Mouse (Mus musculus) MEL (cell line): Measurements from ENCODE around the gene Igsf1. TPM values are rescaled to one million over a fixed set of nuclear protein-coding genes. Genes with fewer than 3 reads are reported as not detected.

Experiments
- DNase-seq: peaks from one replicate; pipeline ENCODE4 v3.0.0; 2011; ENCODE audit warnings: low read depth, low spot score
- H3K27ac ChIP-seq: 2 replicates; pipeline ENCODE4 v1.5.1; 2012; ENCODE audit warnings: low read depth, mild to moderate bottlenecking, control low read depth, low read length, moderate library complexity; ENCODE audit not compliant: control insufficient read depth
- H3K27me3 ChIP-seq, 2 experiments: fragments of 150-350 bp in 1 of 2; sonication (generic) in 1 of 2; 2 replicates each; pipeline ENCODE4 v1.6.1; 2012; ENCODE audit warnings: low read length in 2 of 2, mild to moderate bottlenecking in 2 of 2, improper control_type of control experiment in 1 of 2, moderate library complexity in 1 of 2; ENCODE audit not compliant: insufficient read depth in 2 of 2, control insufficient read depth in 1 of 2
- H3K36me3 ChIP-seq, 2 experiments: 2 replicates each; pipeline ENCODE4 v1.6.1; 2012 to 2014; ENCODE audit warnings: low read length in 2 of 2, improper control_type of control experiment in 1 of 2, inconsistent platforms in 1 of 2, mild to moderate bottlenecking in 1 of 2; ENCODE audit not compliant: insufficient read depth in 2 of 2, control insufficient read depth in 1 of 2
- H3K4me1 ChIP-seq, 2 experiments: fragments of 150-350 bp in 1 of 2; sonication (generic) in 1 of 2; 2 replicates each; pipeline ENCODE4 v1.6.1; 2012; ENCODE audit warnings: low read length in 2 of 2, improper control_type of control experiment in 1 of 2, mild to moderate bottlenecking in 1 of 2; ENCODE audit not compliant: insufficient read depth in 2 of 2, control insufficient read depth in 1 of 2
- H3K4me3 ChIP-seq, 2 experiments: fragments of 150-350 bp in 1 of 2; sonication (generic) in 1 of 2; 2 replicates each; pipeline ENCODE4 v1.5.1; 2012; ENCODE audit warnings: low read depth in 2 of 2, low read length in 2 of 2, mild to moderate bottlenecking in 2 of 2, moderate library complexity in 2 of 2, control low read depth in 1 of 2, improper control_type of control experiment in 1 of 2; ENCODE audit not compliant: control insufficient read depth in 1 of 2, insufficient read depth in 1 of 2
- H3K79me2 ChIP-seq: 2 replicates; pipeline ENCODE4 v1.6.1; 2012; ENCODE audit warnings: mild to moderate bottlenecking, low read length, moderate library complexity; ENCODE audit not compliant: control insufficient read depth, poor library complexity, insufficient read depth
- H3K9ac ChIP-seq: 2 replicates; pipeline ENCODE4 v1.6.1; 2012; ENCODE audit warnings: low read depth, mild to moderate bottlenecking, control low read depth, low read length, moderate library complexity; ENCODE audit not compliant: control insufficient read depth, poor library complexity, severe bottlenecking
- H3K9me3 ChIP-seq: fragments of 150-350 bp; sonication (generic); replicated peaks from 2 replicates; pipeline ENCODE4 v1.6.1; 2012; ENCODE audit warnings: mild to moderate bottlenecking, low read length, improper control_type of control experiment, moderate library complexity; ENCODE audit not compliant: insufficient read depth
- CHD2 ChIP-seq: IDR thresholded peaks from 2 replicates; pipeline ENCODE4 v1.6.1; 2011; ENCODE audit warnings: low read length, improper control_type of control experiment
- ELF1 ChIP-seq: IDR thresholded peaks from 2 replicates; pipeline ENCODE4 v1.6.1; 2014; ENCODE audit warnings: low read depth, mild to moderate bottlenecking, inconsistent platforms, low read length, improper control_type of control experiment, moderate library complexity
- EP300 ChIP-seq, 2 experiments: IDR thresholded peaks; 2 replicates each; pipeline ENCODE4 v1.6.1; 2011; ENCODE audit warnings: improper control_type of control experiment in 2 of 2, low read length in 2 of 2, low read depth in 1 of 2, mild to moderate bottlenecking in 1 of 2
- GABPA ChIP-seq: IDR thresholded peaks from 2 replicates; pipeline ENCODE4 v1.6.1; 2012; ENCODE audit warnings: low read depth, mild to moderate bottlenecking, inconsistent platforms, low read length, improper control_type of control experiment, moderate library complexity
- MAX ChIP-seq: IDR thresholded peaks from 2 replicates; pipeline ENCODE4 v1.6.1; 2011; ENCODE audit warnings: low read length, improper control_type of control experiment
- MAZ ChIP-seq: IDR thresholded peaks from 2 replicates; pipeline ENCODE4 v1.6.1; 2012; ENCODE audit warnings: low read depth, mild to moderate bottlenecking, inconsistent platforms, low read length, improper control_type of control experiment
- POLR2A ChIP-seq, 2 experiments: IDR thresholded peaks; 2 replicates each; pipeline ENCODE4 v1.6.1; 2011 to 2012; ENCODE audit warnings: low read length in 2 of 2, mild to moderate bottlenecking in 2 of 2, control low read depth in 1 of 2, improper control_type of control experiment in 1 of 2, low read depth in 1 of 2, moderate library complexity in 1 of 2; ENCODE audit not compliant: control insufficient read depth in 1 of 2, insufficient read depth in 1 of 2, poor library complexity in 1 of 2
- POLR2AphosphoS5 ChIP-seq: IDR thresholded peaks from 2 replicates; pipeline ENCODE4 v1.6.1; 2012; ENCODE audit warnings: low read depth, borderline replicate concordance, mild to moderate bottlenecking, inconsistent platforms, low read length, moderate library complexity, mixed read lengths
- TBP ChIP-seq: IDR thresholded peaks from 2 replicates; pipeline ENCODE4 v1.8.0; 2011; ENCODE audit warnings: low read depth, low read length, improper control_type of control experiment
- TCF12 ChIP-seq: IDR thresholded peaks from 2 replicates; pipeline ENCODE4 v1.6.1; 2014; ENCODE audit warnings: low read depth, mild to moderate bottlenecking, inconsistent platforms, low read length, improper control_type of control experiment, moderate library complexity
- UBTF ChIP-seq: IDR thresholded peaks from 2 replicates; pipeline ENCODE4 v1.6.1; 2012; ENCODE audit warnings: low read depth, mild to moderate bottlenecking, inconsistent platforms, low read length, improper control_type of control experiment, moderate library complexity, borderline replicate concordance; ENCODE audit not compliant: insufficient read depth
- USF2 ChIP-seq, 2 experiments: IDR thresholded peaks; 2 replicates each; pipeline ENCODE4 v1.6.1; 2011 to 2012; ENCODE audit warnings: improper control_type of control experiment in 2 of 2, low read length in 2 of 2, borderline replicate concordance in 1 of 2, inconsistent platforms in 1 of 2, low read depth in 1 of 2, mild to moderate bottlenecking in 1 of 2; ENCODE audit not compliant: insufficient read depth in 1 of 2
- ZKSCAN1 ChIP-seq: IDR thresholded peaks from 2 replicates; pipeline ENCODE4 v1.6.1; 2012; ENCODE audit warnings: low read depth, mild to moderate bottlenecking, inconsistent platforms, low read length, improper control_type of control experiment, moderate library complexity
- ZMIZ1 ChIP-seq: IDR thresholded peaks from 2 replicates; pipeline ENCODE4 v1.6.1; 2012; ENCODE audit warnings: low read depth, mild to moderate bottlenecking, inconsistent platforms, low read length, improper control_type of control experiment, moderate library complexity
- polyA plus RNA-seq, 2 experiments: library from polyadenylated mRNA; stranded (reverse) in 1 of 2; unstranded in 1 of 2; fragments of >175 nt in 1 of 2; fragments of >200 nt in 1 of 2; gene quantifications; 2 replicates each; pipeline versions ENCODE4 v1.2.1 to v1.2.4; 2012; ENCODE audit warnings: low replicate concordance in 2 of 2, low read depth in 1 of 2; ENCODE audit not compliant: insufficient read length in 2 of 2, insufficient read depth in 1 of 2, missing spikeins in 1 of 2
- total RNA-seq: library from RNA; depleted of rRNA; stranded (reverse); fragments of 300-350 nt; gene quantifications from 2 replicates; pipeline ENCODE4 v1.2.3, GENCODE M21; 2012; rRNA removed

Gene Igsf1
- total and polyA plus RNA-seq, 3 experiments, result not detected

DNA sequence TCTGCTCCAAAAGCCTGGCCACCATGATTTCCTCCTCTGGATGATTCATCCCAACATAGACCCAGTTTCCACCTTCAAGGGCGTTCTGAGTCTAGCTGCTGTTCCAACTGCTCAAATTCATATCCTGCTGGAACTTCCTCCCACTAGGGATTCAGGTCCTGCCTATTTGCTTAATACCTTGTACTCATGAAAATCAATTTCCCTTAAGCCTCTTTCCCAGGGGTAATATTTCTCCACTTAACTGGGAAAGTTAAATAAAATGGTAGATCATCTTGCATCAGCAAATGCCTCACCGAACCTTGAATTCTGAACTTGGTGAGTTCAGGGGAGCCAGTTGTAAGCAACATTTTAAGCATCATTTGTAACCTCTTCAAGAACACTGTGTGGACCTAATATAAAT, 62.6 kb downstream of the Igsf1 start, which contains the start of gene Olfr1321:
Gene Olfr1321, minus strand, starts transcription at position 101 of the 400 bp plus-strand sequence.
- no peaks in the 10 kb centered on the region for H3K79me2 ChIP-seq
- H3K9ac ChIP-seq, result no peak within 1 kb of the TSS
- no peak for DNase-seq
- no peaks in the 10 kb centered on the region for H3K27me3 ChIP-seq
- TF ChIP-seq TCF12 (no peak), EP300 (IDR thresholded peaks at IDR 0.05; ENCODE audit: low read depth in 1 of 2, low read length in 2 of 2) (no peak), MAZ (no peak), UBTF (no peak), ZMIZ1 (no peak), USF2 (IDR thresholded peaks at IDR 0.05; ENCODE audit: borderline replicate concordance in 1 of 2, insufficient read depth in 1 of 2, low read depth in 1 of 2, low read length in 2 of 2) (no peak), GABPA (no peak), ZKSCAN1 (no peak), ELF1 (no peak), MAX (no peak), CHD2 (no peak), POLR2AphosphoS5 (no peak), TBP (no peak), POLR2A (IDR thresholded peaks at IDR 0.05; ENCODE audit: control insufficient read depth in 1 of 2, insufficient read depth in 1 of 2, low read depth in 1 of 2, low read length in 2 of 2, poor library complexity in 1 of 2) (no peak)
- H3K9me3 ChIP-seq, result no peaks in the 10 kb centered on the region
- H3K4me1 ChIP-seq, result no peaks in the 10 kb centered on the region
- no peak within 1 kb of the TSS for H3K4me3 ChIP-seq
- no peak within 1 kb of the TSS for H3K27ac ChIP-seq
- no peaks in the 10 kb centered on the region for H3K36me3 ChIP-seq

Other genes with a start within 250 kb of the Igsf1 start
- gene Olfr1320, start 125.4 kb downstream of the Igsf1 start, total RNA-seq, result not detected in 2 replicates
- gene Olfr1320, start 125.4 kb downstream of the Igsf1 start, polyA plus RNA-seq, result not detected
- not detected in 2 replicates for gene Olfr1321, start 62.7 kb downstream of the Igsf1 start, total RNA-seq
- gene Olfr1321, start 62.7 kb downstream of the Igsf1 start, polyA plus RNA-seq, result not detected
- not detected in 2 replicates for gene Olfr1322, start 93.7 kb upstream of the Igsf1 start, total RNA-seq
- gene Olfr1322, start 93.7 kb upstream of the Igsf1 start, polyA plus RNA-seq, result under 1 TPM in 1 of 2 experiments, not detected in 1; 0.06 TPM
- not detected in 2 replicates for gene Olfr1323, start 221.6 kb upstream of the Igsf1 start, total RNA-seq
- not detected for gene Olfr1323, start 221.6 kb upstream of the Igsf1 start, polyA plus RNA-seq